Mouse (Mus musculus): ENCODE measurements at regions not wholly inside any gene's neighbourhood (a gene's known extent, or its start where the extent isn't known, plus 50 kb on each side); places are given as distances from the start of the nearest gene placed in this dataset.

- TF ChIP-seq CTCF (IDR thresholded peaks at IDR 0.05; ENCODE audit: low read depth, low read length) (no peak), POLR2A (IDR thresholded peaks at IDR 0.05; ENCODE audit: extremely low read depth, insufficient read depth, low read length) (no peak)
These were observed 155.6 kb downstream of the Zfp36l1 start for GRCm38 (mm10) chr12:79957211-79957610.
